Mouse (Mus musculus) liver, postnatal 0 days (tissue): ENCODE measurements around the gene Clip4.

Experiments
- CTCF ChIP-seq: sonication (generic); IDR thresholded peaks from 2 replicates; pipeline ENCODE4 v1.5.1; 2016; ENCODE audit warnings: antibody characterized with exemption, low read depth
- EP300 ChIP-seq: IDR thresholded peaks from 2 replicates; pipeline ENCODE4 v1.6.1; 2016; ENCODE audit warnings: antibody characterized with exemption, low read depth, mild to moderate bottlenecking

- TF ChIP-seq CTCF (no peak), EP300 (no peak)
Measured at GRCm38 (mm10) chr17:71721019-71721418, 47.3 kb upstream of the Clip4 start.
